Mouse (Mus musculus): ENCODE results near the gene Ndufb10.

DNA sequence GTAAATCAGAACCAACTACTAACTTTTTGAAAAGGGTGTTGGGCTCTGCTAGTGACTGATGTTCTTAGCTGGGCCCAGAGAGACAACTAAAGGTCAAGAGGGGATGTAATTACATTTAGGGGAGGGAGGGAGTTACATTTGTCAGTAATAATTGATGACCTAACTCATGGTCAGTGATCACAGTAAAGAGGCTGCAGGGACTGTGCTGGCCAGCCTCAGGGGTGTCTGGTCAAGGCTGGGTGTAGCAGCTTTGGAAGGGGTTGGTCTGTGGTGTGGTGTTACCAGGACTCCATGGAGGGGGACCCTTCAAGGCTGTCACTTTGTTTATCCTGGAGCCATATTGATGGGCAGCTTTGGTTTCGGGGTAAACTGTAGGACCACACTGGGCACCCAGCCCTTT lies 33.1 kb upstream of the Ndufb10 start:
- TF ChIP-seq CTCF (IDR thresholded peaks at IDR 0.05; ENCODE audit: extremely low read depth, insufficient read length, insufficient replicate concordance, low read depth, low read length) (no peak), POLR2A (IDR thresholded peaks at IDR 0.05; ENCODE audit: low read depth, low read length) (no peak)

Data from small intestine, adult 2 months (tissue).